24 mouse cellular contexts compared by ENCODE assay signal in the genomic region with DNA sequence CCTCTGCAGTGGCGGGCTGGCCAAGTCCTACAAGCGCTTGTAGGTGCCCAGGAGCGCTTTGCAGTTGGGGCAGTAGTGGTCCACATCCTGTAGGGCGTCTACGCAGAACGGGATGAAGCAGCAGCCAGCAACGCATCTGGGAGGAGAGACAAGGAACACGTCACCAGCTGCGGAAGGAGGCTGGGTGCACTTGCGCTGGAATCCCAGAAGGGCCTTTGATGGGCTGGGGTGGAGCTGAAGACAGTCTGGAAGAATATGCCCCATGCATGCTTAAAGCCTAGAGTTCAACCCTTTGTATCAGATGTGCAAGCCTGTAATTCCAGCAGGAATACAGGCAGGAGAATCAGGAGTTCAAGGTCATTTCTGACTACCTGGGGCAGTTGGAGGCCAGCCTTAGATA.
DNase-seq lines count a peak whose midpoint lies in the region; ATAC-seq and TF ChIP-seq lines count a peak whose summit lies in the region.
"Had no signal": no experiment of that assay in that cellular context is flagged by ENCODE, and none has a peak within 500 bp of the region (broad histone marks: within the 10 kb centered on the region; RNA-seq: fewer than 3 reads in every experiment).

No protein-coding gene starts in this region.

- H3K4me3 ChIP-seq in hindbrain, embryonic 12.5 days = no peak overlapping the region
- no peak overlapping the region for H3K4me3 ChIP-seq in hindbrain, embryonic 14.5 days (replicated peaks; ENCODE audit: low read length)
- H3K4me3 ChIP-seq in ES-E14 (ENCODE audit: insufficient read depth in 1 of 2, low read depth in 1 of 2, low read length in 2 of 2, poor library complexity in 1 of 2, severe bottlenecking in 1 of 2) = no peak overlapping the region
- H3K4me3 ChIP-seq in bone marrow, adult 2 months (replicated peaks; ENCODE audit: control insufficient read depth, low read depth, low read length) = no peak overlapping the region
- no peak overlapping the region for H3K4me3 ChIP-seq in kidney, embryonic 15.5 days (replicated peaks)
- H3K4me3 ChIP-seq: embryonic facial prominence, embryonic 15.5 days; erythroblast, embryonic 14.5 days; forebrain, embryonic 10.5 days; gastrocnemius, adult 2 months; heart, embryonic 10.5 days; heart, embryonic 15.5 days had no signal

- H3K27me3 ChIP-seq in hindbrain, embryonic 12.5 days = no peaks in the 10 kb centered on the region
- no peaks in the 10 kb centered on the region for H3K27me3 ChIP-seq in hindbrain, embryonic 14.5 days (ENCODE audit: control insufficient read depth, insufficient read depth, low read length)
- no peaks in the 10 kb centered on the region for H3K27me3 ChIP-seq in kidney, embryonic 15.5 days
- H3K27me3 ChIP-seq: embryonic facial prominence, embryonic 15.5 days; heart, embryonic 15.5 days had no signal

- peaks cover 17% of the 10 kb centered on the region for H3K36me3 ChIP-seq in hindbrain, embryonic 12.5 days
- H3K36me3 ChIP-seq in hindbrain, embryonic 14.5 days (replicated peaks; ENCODE audit: control insufficient read depth, insufficient read depth) = peaks cover 3% of the 10 kb centered on the region; the same call in 1 of the 2 replicates
- peaks cover 16% of the 10 kb centered on the region; the same call in 1 of the 2 replicates for H3K36me3 ChIP-seq in ES-E14 (ENCODE audit: control insufficient read depth, insufficient read depth, low read length, poor library complexity, severe bottlenecking)
- peaks cover 87% of the 10 kb centered on the region for H3K36me3 ChIP-seq in kidney, embryonic 15.5 days

- H3K9ac ChIP-seq in hindbrain, embryonic 12.5 days = no peak overlapping the region
- H3K9ac ChIP-seq in hindbrain, embryonic 14.5 days = no peak overlapping the region
- H3K9ac ChIP-seq in ES-E14 (ENCODE audit: insufficient read depth, low read depth, low read length, poor library complexity, severe bottlenecking) = no peak overlapping the region
- no peak overlapping the region for H3K9ac ChIP-seq in kidney, embryonic 15.5 days
- H3K9ac ChIP-seq: embryonic facial prominence, embryonic 15.5 days; heart, embryonic 15.5 days had no signal

- no peak overlapping the region for H3K4me2 ChIP-seq in hindbrain, embryonic 12.5 days (replicated peaks)
- H3K4me2 ChIP-seq in hindbrain, embryonic 14.5 days (replicated peaks) = no peak overlapping the region
- no peak overlapping the region for H3K4me2 ChIP-seq in kidney, embryonic 15.5 days
- H3K4me2 ChIP-seq: embryonic facial prominence, embryonic 15.5 days; heart, embryonic 15.5 days had no signal

- whole genome bisulfite sequencing in hindbrain, embryonic 12.5 days = 92% methylated on average over 10 of the region's 10 CpGs
- WGBS in hindbrain, embryonic 14.5 days = 94% methylated on average over 10 of the region's 10 CpGs
- 86% methylated on average over 10 of the region's 10 CpGs for WGBS in bone marrow, adult 2 months
- WGBS in kidney, embryonic 15.5 days = 95% methylated on average over 10 of the region's 10 CpGs

- H3K27ac ChIP-seq in hindbrain, embryonic 12.5 days = peak overlapping the region; percentile 6; the same call in 1 of the 2 replicates
- no peak overlapping the region for H3K27ac ChIP-seq in hindbrain, embryonic 14.5 days
- H3K27ac ChIP-seq in ES-E14 (ENCODE audit: insufficient read depth, low read depth, low read length, poor library complexity, severe bottlenecking) = 0 out of 2 replicates have a peak overlapping the region, but pooled peaks have one; percentile 19
- H3K27ac ChIP-seq in bone marrow, adult 2 months (ENCODE audit: control insufficient read depth, insufficient read depth, low read depth, low read length, poor library complexity) = 0 out of 2 replicates have a peak overlapping the region, but pooled peaks have one; percentile 4
- no peak overlapping the region for H3K27ac ChIP-seq in kidney, embryonic 15.5 days
- H3K27ac ChIP-seq: embryonic facial prominence, embryonic 15.5 days; forebrain, embryonic 10.5 days; gastrocnemius, adult 2 months; heart, embryonic 10.5 days; heart, embryonic 15.5 days; hindbrain, postnatal 0 days had no signal

- no peak for ATAC-seq in hindbrain, embryonic 12.5 days (ENCODE audit: low FRiP score)
- ATAC-seq in hindbrain, embryonic 14.5 days (ENCODE audit: low FRiP score) = no peak
- no peak for ATAC-seq in CD4-positive, CD25-positive, alpha-beta regulatory T cell, adult 4 months
- ATAC-seq in kidney, embryonic 15.5 days (replicated peaks; ENCODE audit: low FRiP score) = no peak
- ATAC-seq: forebrain, embryonic 14.5 days; hindbrain, postnatal 0 days had no signal

- H3K9me3 ChIP-seq in hindbrain, embryonic 12.5 days (replicated peaks) = no peaks in the 10 kb centered on the region
- H3K9me3 ChIP-seq in hindbrain, embryonic 14.5 days (ENCODE audit: control insufficient read depth, low read length) = no peaks in the 10 kb centered on the region
- no peaks in the 10 kb centered on the region for H3K9me3 ChIP-seq in ES-E14 (ENCODE audit: control insufficient read depth, insufficient read depth, low read depth, low read length)
- H3K9me3 ChIP-seq in kidney, embryonic 15.5 days (replicated peaks) = no peaks in the 10 kb centered on the region
- H3K9me3 ChIP-seq: embryonic facial prominence, embryonic 15.5 days; forebrain, embryonic 10.5 days; heart, embryonic 10.5 days; heart, embryonic 15.5 days had no signal

- no peak for TF ChIP-seq POLR2A in bone marrow, adult 2 months (IDR thresholded peaks at IDR 0.05; ENCODE audit: borderline replicate concordance, control insufficient read depth, low read depth, low read length)

- no peak for DNase-seq in hindbrain, embryonic 14.5 days (ENCODE audit: low spot score)
- no peak for DNase-seq in ES-E14 (ENCODE audit: low read depth, low spot score)
- DNase-seq in cerebellum, adult 8-10 months = no peak
- DNase-seq: adrenal gland, postnatal 14 days; cerebellum, adult 11 months; cerebellum, adult 9-10 months; cerebellum, postnatal 25 days; gastrocnemius, adult 2 months; gastrocnemius, postnatal 36 days; heart, adult 11 months; heart, postnatal 14 days; kidney, adult 11 months; kidney, adult 9 months had no signal

- TF ChIP-seq CTCF in bone marrow, adult 2 months (IDR thresholded peaks at IDR 0.05; ENCODE audit: control insufficient read depth, insufficient read depth, low read length) = no peak

- in situ Hi-C loops in ES-E14 (cut with MboI; ENCODE audit: low sequenced_read_pairs in 2 of 2, unreplicated experiment in 2 of 2) = no loop called here

- H3K4me1 ChIP-seq in hindbrain, embryonic 12.5 days = peaks cover 27% of the 10 kb centered on the region
- H3K4me1 ChIP-seq in hindbrain, embryonic 14.5 days (replicated peaks; ENCODE audit: control insufficient read depth, insufficient read depth, low read length) = peaks cover 18% of the 10 kb centered on the region
- H3K4me1 ChIP-seq in ES-E14 (ENCODE audit: control insufficient read depth in 2 of 2, insufficient read depth in 2 of 2, low read length in 2 of 2, poor library complexity in 1 of 2) = peaks cover 5 to 39% of the 10 kb centered on the region in 2 experiments; a peak in 3 of 4 replicates
- H3K4me1 ChIP-seq in bone marrow, adult 2 months (ENCODE audit: control insufficient read depth, insufficient read depth, low read length) = peaks cover 24% of the 10 kb centered on the region
- H3K4me1 ChIP-seq in kidney, embryonic 15.5 days = 0 out of 2 replicates have a peak, but pooled peaks cover 10% of the 10 kb centered on the region

TF ChIP-seq in ES-E14, 5 proteins besides CTCF, POLR2A, EP300 and RAD21:
- TF ChIP-seq MAFK (IDR thresholded peaks at IDR 0.05; ENCODE audit: insufficient read depth, low read depth, low read length) (no peak), ZNF384 (IDR thresholded peaks at IDR 0.05; ENCODE audit: low read depth, low read length) (no peak), ZC3H11A (IDR thresholded peaks at IDR 0.05; ENCODE audit: borderline replicate concordance, low read depth, low read length) (no peak), CHD2 (IDR thresholded peaks at IDR 0.05; ENCODE audit: low read depth, low read length) (no peak), HCFC1 (IDR thresholded peaks at IDR 0.05; ENCODE audit: borderline replicate concordance, insufficient read depth, low read length) (no peak)

Comparison
In these comparisons a context has a peak if more than half of its experiments do, and no peak if none do; other contexts are left out.
1. H3K27ac ChIP-seq: peak in hindbrain, embryonic 12.5 days (single experiment), ES-E14 (single experiment) and bone marrow, adult 2 months (single experiment); none in hindbrain, embryonic 14.5 days (single experiment) and kidney, embryonic 15.5 days (single experiment).